Mouse (Mus musculus) midbrain, embryonic 12.5 days (tissue): ENCODE measurements around the gene Stoml3. TPM values are rescaled to one million over a fixed set of nuclear protein-coding genes. Genes with fewer than 3 reads are reported as not detected.

Source experiments
- ATAC-seq: fragments of 200-750 bp; cut with Nextera tagmentation; 2 replicates; pipeline ENCODE4 v1.8.0; 2017; ENCODE audit warnings: low read depth, moderate TSS enrichment, moderate library complexity; ENCODE audit not compliant: low FRiP score
- H3K27ac ChIP-seq: fragments of 300-500 bp; sonication (generic); replicated peaks from 2 replicates; pipeline ENCODE4 v1.5.1; 2016; ENCODE audit warnings: mild to moderate bottlenecking
- H3K27me3 ChIP-seq: fragments of 300-500 bp; sonication (generic); 2 replicates; pipeline ENCODE4 v1.6.1; 2016; ENCODE audit warnings: mild to moderate bottlenecking
- H3K36me3 ChIP-seq: fragments of 300-500 bp; sonication (generic); 2 replicates; pipeline ENCODE4 v1.6.1; 2016
- H3K4me1 ChIP-seq: fragments of 300-500 bp; sonication (generic); 2 replicates; pipeline ENCODE4 v1.6.1; 2016
- H3K4me2 ChIP-seq: fragments of 300-500 bp; sonication (generic); replicated peaks from 2 replicates; pipeline ENCODE4 v1.6.1; 2016; ENCODE audit warnings: mild to moderate bottlenecking, moderate library complexity
- H3K4me3 ChIP-seq: fragments of 300-500 bp; sonication (generic); 2 replicates; pipeline ENCODE4 v1.5.1; 2016; ENCODE audit warnings: mild to moderate bottlenecking
- H3K9ac ChIP-seq: fragments of 300-500 bp; sonication (generic); replicated peaks from 2 replicates; pipeline ENCODE4 v1.6.1; 2016; ENCODE audit warnings: mild to moderate bottlenecking, moderate library complexity
- H3K9me3 ChIP-seq: fragments of 300-500 bp; sonication (generic); 2 replicates; pipeline ENCODE4 v1.6.1; 2016; ENCODE audit warnings: mild to moderate bottlenecking
- WGBS: fragments of 180-500 bp; shearing (Covaris S2); methylation state at CpG from one replicate; pipeline ENCODE4 v1.1.7; 2016; 5-methylcytosine and 5-hydroxymethylcytosine counted together
- polyA plus RNA-seq: library from polyadenylated mRNA; unstranded; fragments of >200 nt; fragmentation: Nextera tagmentation; extraction: Ambion mirVana; gene quantifications from 2 replicates; pipeline ENCODE4 v1.2.1, GENCODE M21; 2016

Gene Stoml3
- polyA plus RNA-seq, 1 experiment from 2014 or later: not detected

GRCm38 (mm10) chr3:53555031-53555952 lies 66.8 kb downstream of the Stoml3 start:
- no peak overlapping the region for H3K4me3 ChIP-seq
- no peak overlapping the region for H3K27ac ChIP-seq
- H3K4me1 ChIP-seq: no peaks in the 10 kb centered on the region
- no peak for ATAC-seq
- no peaks in the 10 kb centered on the region for H3K36me3 ChIP-seq
- no peak overlapping the region for H3K4me2 ChIP-seq
- 54% methylated on average over 10 of the region's 10 CpGs for WGBS
- no peak overlapping the region for H3K9ac ChIP-seq
- H3K27me3 ChIP-seq: 0 out of 2 replicates have a peak, but pooled peaks cover 3% of the 10 kb centered on the region
- H3K9me3 ChIP-seq: no peaks in the 10 kb centered on the region

GRCm38 (mm10) chr3:53557388-53558214 lies 69.1 kb downstream of the Stoml3 start:
- H3K27ac ChIP-seq: no peak overlapping the region
- H3K4me1 ChIP-seq: peaks cover 8% of the 10 kb centered on the region; the same call in 1 of the 2 replicates
- no peak overlapping the region for H3K9ac ChIP-seq
- H3K4me3 ChIP-seq: no peak overlapping the region
- 0 out of 2 replicates have a peak, but pooled peaks cover 3% of the 10 kb centered on the region for H3K27me3 ChIP-seq
- H3K36me3 ChIP-seq: no peaks in the 10 kb centered on the region
- H3K4me2 ChIP-seq: no peak overlapping the region
- 79% methylated on average over 16 of the region's 16 CpGs for WGBS
- ATAC-seq: no peak
- no peaks in the 10 kb centered on the region for H3K9me3 ChIP-seq

Other genes starting within 250 kb of the Stoml3 start
- 12.1 and 13.4 TPM in 2 replicates for gene Nhlrc3, start 25.3 kb upstream of the Stoml3 start, polyA plus RNA-seq
- 31.6 and 35.7 TPM in 2 replicates for gene Proser1, start 25.0 kb upstream of the Stoml3 start, polyA plus RNA-seq
- gene Frem2, start 168.7 kb downstream of the Stoml3 start, polyA plus RNA-seq: 1.6 and 2.0 TPM in 2 replicates